Mouse (Mus musculus) CD4-positive naive resting alpha-beta T cell, adult 57 days (primary cell): ENCODE data around the gene 1700015G11Rik. TPM values are rescaled to one million over a fixed set of nuclear protein-coding genes. Genes with fewer than 3 reads are reported as not detected.

ENCODE experiments used
- total RNA-seq: library from RNA; stranded (reverse); gene quantifications from one replicate; pipeline ENCODE4 v1.2.4, GENCODE M21; 2023

1700015G11Rik gene
- total RNA-seq: not detected

DNA sequence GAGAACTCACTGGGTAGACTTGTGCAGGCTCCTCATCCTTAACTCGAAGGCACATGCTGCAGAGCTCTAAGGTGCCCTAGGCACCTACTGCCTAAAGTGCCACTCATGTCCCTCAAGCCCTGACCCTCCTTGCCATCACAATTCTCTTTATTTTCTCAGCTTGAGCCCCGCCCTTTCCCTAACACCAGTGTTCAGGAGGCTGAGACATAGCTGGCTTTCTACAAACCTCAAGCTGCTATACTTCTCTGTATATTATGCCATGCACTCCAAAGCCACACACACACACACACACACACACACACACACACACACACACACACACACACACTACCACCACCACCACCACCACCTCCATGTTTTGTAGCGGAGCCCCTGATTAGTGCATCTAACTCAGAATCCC lies at the start of gene 1700015G11Rik:
1700015G11Rik (minus strand) TSS at position 101 of the 400 bp plus-strand sequence.

DNA sequence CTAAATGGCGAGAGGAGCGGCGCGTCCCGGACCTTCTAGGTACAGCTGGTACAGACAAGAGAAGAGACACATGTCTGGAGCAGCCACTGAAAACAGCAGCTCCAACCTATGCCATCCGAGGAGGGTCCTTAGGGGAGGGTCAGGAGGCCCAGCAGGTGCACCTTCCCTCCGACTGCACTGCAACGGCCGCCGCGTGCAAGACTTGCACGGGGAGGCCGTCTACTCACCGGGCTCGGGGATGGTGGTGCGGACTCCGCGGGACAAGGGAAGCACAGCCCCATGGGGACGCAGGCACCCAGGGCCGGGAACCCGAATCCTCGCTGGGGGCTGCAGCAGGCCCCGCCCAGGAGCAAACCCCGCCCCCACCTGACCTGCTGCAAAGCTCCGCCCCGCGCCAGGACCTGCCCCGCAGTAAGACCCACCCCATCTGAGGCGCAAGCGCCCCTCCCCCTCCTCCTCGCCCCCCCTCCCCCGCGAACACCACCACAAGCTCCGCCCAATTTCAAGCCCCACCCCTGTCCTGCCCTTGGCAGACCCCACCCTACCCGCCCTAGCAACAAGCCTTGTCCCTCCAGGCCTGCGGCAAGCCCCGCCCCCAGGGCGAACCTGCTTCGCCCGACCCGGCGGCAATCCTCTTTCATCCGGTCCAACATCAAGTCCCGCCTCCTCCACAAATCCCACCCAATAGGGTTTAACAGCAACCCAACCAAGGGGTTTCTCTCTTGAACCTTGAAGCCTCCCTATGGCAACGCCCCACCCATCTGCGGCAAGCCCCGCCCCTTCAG lies 9.8 kb downstream of the 1700015G11Rik start, which contains the start of gene Svip:
Svip (minus strand) TSS at position 508 of the 785 bp plus-strand sequence.

Other genes starting within 250 kb of the 1700015G11Rik start
- 6.7 TPM for gene Gas2, start 153.7 kb downstream of the 1700015G11Rik start, total RNA-seq
- 7.4 TPM for gene Fancf, start 153.5 kb downstream of the 1700015G11Rik start, total RNA-seq
- gene Svip, start 9.7 kb downstream of the 1700015G11Rik start, total RNA-seq: 0.89 TPM